Mouse (Mus musculus): ENCODE data around the gene Cypt2.
"Not testable (repeated sequence)": the region's sequence is repeated elsewhere in the genome, so short reads cannot be mapped to it uniquely, and the experiment has no call there.

Gene Cypt2

GRCm38 (mm10) chrX:105499472-105499871 is at the start of gene Cypt2:
TSS of gene Cypt2 (plus strand) at chrX:105499772.
- not testable (repeated sequence) for DNase-seq (ENCODE audit: low spot score)

- DNase-seq (ENCODE audit: low spot score) = no peak
These were observed 46.7 kb downstream of the Cypt2 start for GRCm38 (mm10) chrX:105546234-105546633.
